Mouse (Mus musculus) testis, adult 2 months (tissue): ENCODE measurements around the gene Tbkbp1.

ENCODE experiments used
- CTCF ChIP-seq: fragments of 200-500 bp; IDR thresholded peaks from 2 replicates; pipeline ENCODE4 v1.5.1; 2012; ENCODE audit warnings: low read depth, mild to moderate bottlenecking, inconsistent platforms, low read length, moderate library complexity; ENCODE audit not compliant: control insufficient read depth, insufficient read depth, insufficient replicate concordance
- POLR2A ChIP-seq: fragments of 200-500 bp; IDR thresholded peaks from 2 replicates; pipeline ENCODE4 v1.6.1; 2012; ENCODE audit warnings: low read depth, mild to moderate bottlenecking, inconsistent platforms, low read length, moderate library complexity; ENCODE audit not compliant: control insufficient read depth

DNA sequence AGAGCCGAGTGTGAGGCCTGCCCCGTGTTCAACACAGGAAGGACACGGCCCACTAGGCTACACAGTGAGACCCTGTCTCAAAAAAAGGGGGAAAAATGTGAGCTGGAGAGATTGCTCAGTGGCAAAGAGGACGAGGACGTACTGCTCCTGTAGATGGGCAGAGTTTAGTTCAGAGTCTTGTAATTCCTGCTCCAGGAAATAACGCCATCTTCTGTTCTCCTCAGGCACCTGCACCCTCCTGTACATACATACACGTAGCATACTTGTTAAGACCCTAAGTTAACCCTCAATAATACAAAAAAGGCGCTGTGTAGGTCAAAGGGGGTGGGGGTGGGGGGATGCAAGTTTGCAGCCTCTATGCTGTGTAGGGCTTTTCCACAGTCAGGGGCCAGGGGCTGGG lies 45.7 kb upstream of the Tbkbp1 start:
- TF ChIP-seq POLR2A (no peak), CTCF (no peak)
